Mouse (Mus musculus): ENCODE data around the gene Cyp1a2. TPM values are rescaled to one million over a fixed set of nuclear protein-coding genes. Genes with fewer than 3 reads are reported as not detected.

Gene Cyp1a2
- polyA plus RNA-seq, 2 experiments = not detected

- Histone ChIP-seq H3K27me3 (ENCODE audit: control insufficient read depth, insufficient read depth, low read length) (peaks cover 34% of the 10 kb centered on the region), H3K9ac (ENCODE audit: low read depth, low read length, severe bottlenecking) (no peak overlapping the region), H3K27ac (replicated peaks; ENCODE audit: low read depth, low read length) (no peak overlapping the region), H3K36me3 (ENCODE audit: control insufficient read depth, insufficient read depth, low read length) (no peaks in the 10 kb centered on the region), H3K4me1 (ENCODE audit: control insufficient read depth, insufficient read depth, low read length) (peaks cover 7% of the 10 kb centered on the region; the same call in 1 of the 2 replicates), H3K4me2 (replicated peaks; ENCODE audit: low read depth, low read length, severe bottlenecking) (no peak overlapping the region), H3K4me3 (replicated peaks; ENCODE audit: low read length) (no peak overlapping the region), H3K9me3 (ENCODE audit: control insufficient read depth, low read length) (no peaks in the 10 kb centered on the region)
- DNase-seq (ENCODE audit: low spot score) (no peak), ATAC-seq (ENCODE audit: low FRiP score, low read depth) (no peak)
- no peak for TF ChIP-seq POLR2A (IDR thresholded peaks at IDR 0.05; ENCODE audit: borderline replicate concordance, extremely low read depth, insufficient read depth, insufficient read length)
- WGBS = 62% methylated on average over 2 of the region's 2 CpGs
Measured at GRCm38 (mm10) chr9:57694108-57694507, 10.6 kb upstream of the Cyp1a2 start.

GRCm38 (mm10) chr9:57688606-57689005 is 5.1 kb upstream of the Cyp1a2 start:
- no peaks in the 10 kb centered on the region for H3K36me3 ChIP-seq (ENCODE audit: control insufficient read depth, insufficient read depth, low read length)
- no peaks in the 10 kb centered on the region for H3K9me3 ChIP-seq (ENCODE audit: control insufficient read depth, low read length)
- H3K27ac ChIP-seq (replicated peaks; ENCODE audit: low read depth, low read length) = no peak overlapping the region
- no peak overlapping the region for H3K9ac ChIP-seq (ENCODE audit: low read depth, low read length, severe bottlenecking)
- ATAC-seq (ENCODE audit: low FRiP score, low read depth) (no peak), DNase-seq (ENCODE audit: low spot score) (no peak)
- WGBS = 76% methylated on average over 2 of the region's 2 CpGs
- H3K4me3 ChIP-seq (replicated peaks; ENCODE audit: low read length) = no peak overlapping the region
- no peaks in the 10 kb centered on the region for H3K27me3 ChIP-seq (ENCODE audit: control insufficient read depth, insufficient read depth, low read length)
- TF ChIP-seq POLR2A (IDR thresholded peaks at IDR 0.05; ENCODE audit: borderline replicate concordance, extremely low read depth, insufficient read depth, insufficient read length) = no peak
- H3K4me1 ChIP-seq (ENCODE audit: control insufficient read depth, insufficient read depth, low read length) = no peaks in the 10 kb centered on the region
- no peak overlapping the region for H3K4me2 ChIP-seq (replicated peaks; ENCODE audit: low read depth, low read length, severe bottlenecking)

GRCm38 (mm10) chr9:57688158-57688557 is 4.7 kb upstream of the Cyp1a2 start:
- no peaks in the 10 kb centered on the region for H3K36me3 ChIP-seq (ENCODE audit: control insufficient read depth, insufficient read depth, low read length)
- ATAC-seq (ENCODE audit: low FRiP score, low read depth) (no peak), DNase-seq (ENCODE audit: low spot score) (no peak)
- WGBS = 54% methylated on average over 2 of the region's 2 CpGs
- no peak overlapping the region for H3K4me2 ChIP-seq (replicated peaks; ENCODE audit: low read depth, low read length, severe bottlenecking)
- no peak overlapping the region for H3K27ac ChIP-seq (replicated peaks; ENCODE audit: low read depth, low read length)
- no peaks in the 10 kb centered on the region for H3K9me3 ChIP-seq (ENCODE audit: control insufficient read depth, low read length)
- H3K9ac ChIP-seq (ENCODE audit: low read depth, low read length, severe bottlenecking) = no peak overlapping the region
- no peaks in the 10 kb centered on the region for H3K4me1 ChIP-seq (ENCODE audit: control insufficient read depth, insufficient read depth, low read length)
- no peaks in the 10 kb centered on the region for H3K27me3 ChIP-seq (ENCODE audit: control insufficient read depth, insufficient read depth, low read length)
- no peak overlapping the region for H3K4me3 ChIP-seq (replicated peaks; ENCODE audit: low read length)
- TF ChIP-seq POLR2A (IDR thresholded peaks at IDR 0.05; ENCODE audit: borderline replicate concordance, extremely low read depth, insufficient read depth, insufficient read length) = no peak

GRCm38 (mm10) chr9:57687751-57688150 is 4.2 kb upstream of the Cyp1a2 start, which contains the start of gene Cyp1a1:
TSS of gene Cyp1a1 (plus strand) at chr9:57687928.
- no peak within 1 kb of the TSS for H3K4me2 ChIP-seq (replicated peaks; ENCODE audit: low read depth, low read length, severe bottlenecking)
- H3K27me3 ChIP-seq (ENCODE audit: control insufficient read depth, insufficient read depth, low read length) = no peaks in the 10 kb centered on the region
- no peak for TF ChIP-seq POLR2A (IDR thresholded peaks at IDR 0.05; ENCODE audit: borderline replicate concordance, extremely low read depth, insufficient read depth, insufficient read length)
- no peak for DNase-seq (ENCODE audit: low spot score)
- ATAC-seq (ENCODE audit: low FRiP score, low read depth) = no peak
- WGBS = 88% methylated on average over 2 of the region's 2 CpGs
- no peak within 1 kb of the TSS for H3K4me3 ChIP-seq (replicated peaks; ENCODE audit: low read length)
- H3K9ac ChIP-seq (ENCODE audit: low read depth, low read length, severe bottlenecking) = no peak within 1 kb of the TSS
- no peaks in the 10 kb centered on the region for H3K36me3 ChIP-seq (ENCODE audit: control insufficient read depth, insufficient read depth, low read length)
- no peaks in the 10 kb centered on the region for H3K9me3 ChIP-seq (ENCODE audit: control insufficient read depth, low read length)
- H3K27ac ChIP-seq (replicated peaks; ENCODE audit: low read depth, low read length) = no peak within 1 kb of the TSS
- no peaks in the 10 kb centered on the region for H3K4me1 ChIP-seq (ENCODE audit: control insufficient read depth, insufficient read depth, low read length)

GRCm38 (mm10) chr9:57686011-57686410 is 2.5 kb upstream of the Cyp1a2 start:
- DNase-seq (ENCODE audit: low spot score) (no peak), ATAC-seq (ENCODE audit: low FRiP score, low read depth) (no peak)
- no peaks in the 10 kb centered on the region for H3K36me3 ChIP-seq (ENCODE audit: control insufficient read depth, insufficient read depth, low read length)
- WGBS = 89% methylated on average over 5 of the region's 5 CpGs
- H3K27ac ChIP-seq (replicated peaks; ENCODE audit: low read depth, low read length) = no peak overlapping the region
- H3K4me1 ChIP-seq (ENCODE audit: control insufficient read depth, insufficient read depth, low read length) = no peaks in the 10 kb centered on the region
- no peak overlapping the region for H3K4me2 ChIP-seq (replicated peaks; ENCODE audit: low read depth, low read length, severe bottlenecking)
- TF ChIP-seq POLR2A (IDR thresholded peaks at IDR 0.05; ENCODE audit: borderline replicate concordance, extremely low read depth, insufficient read depth, insufficient read length) = no peak
- no peaks in the 10 kb centered on the region for H3K27me3 ChIP-seq (ENCODE audit: control insufficient read depth, insufficient read depth, low read length)
- H3K9ac ChIP-seq (ENCODE audit: low read depth, low read length, severe bottlenecking) = no peak overlapping the region
- no peak overlapping the region for H3K4me3 ChIP-seq (replicated peaks; ENCODE audit: low read length)
- H3K9me3 ChIP-seq (ENCODE audit: control insufficient read depth, low read length) = no peaks in the 10 kb centered on the region

GRCm38 (mm10) chr9:57681411-57681810 is 2.1 kb downstream of the Cyp1a2 start:
- Histone ChIP-seq H3K4me3 (replicated peaks; ENCODE audit: low read length) (no peak overlapping the region), H3K4me2 (replicated peaks; ENCODE audit: low read depth, low read length, severe bottlenecking) (no peak overlapping the region), H3K9me3 (ENCODE audit: control insufficient read depth, low read length) (no peaks in the 10 kb centered on the region), H3K9ac (ENCODE audit: low read depth, low read length, severe bottlenecking) (no peak overlapping the region), H3K27me3 (ENCODE audit: control insufficient read depth, insufficient read depth, low read length) (no peaks in the 10 kb centered on the region), H3K27ac (replicated peaks; ENCODE audit: low read depth, low read length) (no peak overlapping the region), H3K36me3 (ENCODE audit: control insufficient read depth, insufficient read depth, low read length) (no peaks in the 10 kb centered on the region), H3K4me1 (ENCODE audit: control insufficient read depth, insufficient read depth, low read length) (no peaks in the 10 kb centered on the region)
- DNase-seq (ENCODE audit: low spot score) = no peak
- no peak for TF ChIP-seq POLR2A (IDR thresholded peaks at IDR 0.05; ENCODE audit: borderline replicate concordance, extremely low read depth, insufficient read depth, insufficient read length)
- 83% methylated on average over 10 of the region's 10 CpGs for WGBS
- ATAC-seq (ENCODE audit: low FRiP score, low read depth) = no peak

Measured in limb, embryonic 14.5 days (tissue).